Mouse (Mus musculus) embryonic facial prominence, embryonic 13.5 days (tissue): ENCODE data around the gene Fmo3. TPM values are rescaled to one million over a fixed set of nuclear protein-coding genes. Genes with fewer than 3 reads are reported as not detected.

Source experiments
- ATAC-seq: fragments of 200-750 bp; cut with Nextera tagmentation; 2 replicates; pipeline ENCODE4 v1.8.0; 2017; ENCODE audit warnings: low read depth; ENCODE audit not compliant: insufficient number of reproducible peaks, insufficient read depth, low FRiP score, low TSS enrichment
- H3K27ac ChIP-seq: fragments of 300-500 bp; sonication (generic); 2 replicates; pipeline ENCODE4 v1.5.1; 2015; ENCODE audit warnings: moderate library complexity, mild to moderate bottlenecking, inconsistent platforms
- H3K27me3 ChIP-seq: fragments of 300-500 bp; sonication (generic); 2 replicates; pipeline ENCODE4 v1.6.1; 2015; ENCODE audit warnings: mild to moderate bottlenecking, inconsistent platforms
- H3K36me3 ChIP-seq: fragments of 300-500 bp; sonication (generic); 2 replicates; pipeline ENCODE4 v1.6.1; 2015; ENCODE audit warnings: mild to moderate bottlenecking, inconsistent platforms
- H3K4me1 ChIP-seq: fragments of 300-500 bp; sonication (generic); 2 replicates; pipeline ENCODE4 v1.6.1; 2015; ENCODE audit warnings: inconsistent platforms
- H3K4me2 ChIP-seq: fragments of 300-500 bp; sonication (generic); 2 replicates; pipeline ENCODE4 v1.6.1; 2015; ENCODE audit warnings: moderate library complexity, mild to moderate bottlenecking, inconsistent platforms
- H3K4me3 ChIP-seq: fragments of 300-500 bp; sonication (generic); 2 replicates; pipeline ENCODE4 v1.5.1; 2015; ENCODE audit warnings: mild to moderate bottlenecking, inconsistent platforms
- H3K9ac ChIP-seq: fragments of 300-500 bp; sonication (generic); 2 replicates; pipeline ENCODE4 v1.6.1; 2015; ENCODE audit warnings: mild to moderate bottlenecking, inconsistent platforms
- H3K9me3 ChIP-seq: fragments of 300-500 bp; sonication (generic); 2 replicates; pipeline ENCODE4 v1.6.1; 2016; ENCODE audit warnings: inconsistent platforms
- WGBS: fragments of 180-500 bp; shearing (Covaris S2); methylation state at CpG from one replicate; pipeline ENCODE4 v1.1.7; 2015; ENCODE audit warnings: mixed read lengths; 5-methylcytosine and 5-hydroxymethylcytosine counted together
- polyA plus RNA-seq: library from polyadenylated mRNA; unstranded; fragments of >200 nt; fragmentation: Nextera tagmentation; extraction: Ambion mirVana; gene quantifications from 2 replicates; pipeline ENCODE4 v1.2.1, GENCODE M21; 2015

Gene Fmo3
- polyA plus RNA-seq, 1 experiment from 2014 or later, result not detected

DNA sequence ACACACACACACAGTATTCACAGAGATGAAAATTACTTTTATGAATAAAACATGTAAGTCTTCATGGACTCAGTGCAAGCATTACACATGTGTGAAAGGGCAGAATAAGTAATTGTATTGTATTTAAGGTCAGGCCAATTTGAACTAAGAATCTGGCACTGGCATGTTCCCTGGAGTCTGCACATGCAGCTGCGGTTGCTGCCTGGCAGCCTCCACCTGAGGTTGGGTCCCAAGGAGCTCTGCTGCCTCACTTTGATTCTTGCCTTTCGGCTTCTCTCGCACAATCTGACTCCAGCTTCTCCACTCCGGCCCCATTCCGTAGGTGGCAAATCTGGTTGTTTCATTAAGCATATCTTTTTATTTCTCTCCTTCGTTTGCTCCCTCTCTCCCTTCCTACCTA, 36.4 kb downstream of the Fmo3 start:
- Histone ChIP-seq H3K9me3 (no peaks in the 10 kb centered on the region), H3K4me2 (no peak overlapping the region), H3K27ac (no peak overlapping the region), H3K9ac (no peak overlapping the region), H3K4me1 (no peaks in the 10 kb centered on the region; the same call in 1 of the 2 replicates), H3K27me3 (no peaks in the 10 kb centered on the region), H3K36me3 (no peaks in the 10 kb centered on the region), H3K4me3 (no peak overlapping the region)
- 80% methylated on average over 6 of the region's 6 CpGs for WGBS
- no peak for ATAC-seq

DNA sequence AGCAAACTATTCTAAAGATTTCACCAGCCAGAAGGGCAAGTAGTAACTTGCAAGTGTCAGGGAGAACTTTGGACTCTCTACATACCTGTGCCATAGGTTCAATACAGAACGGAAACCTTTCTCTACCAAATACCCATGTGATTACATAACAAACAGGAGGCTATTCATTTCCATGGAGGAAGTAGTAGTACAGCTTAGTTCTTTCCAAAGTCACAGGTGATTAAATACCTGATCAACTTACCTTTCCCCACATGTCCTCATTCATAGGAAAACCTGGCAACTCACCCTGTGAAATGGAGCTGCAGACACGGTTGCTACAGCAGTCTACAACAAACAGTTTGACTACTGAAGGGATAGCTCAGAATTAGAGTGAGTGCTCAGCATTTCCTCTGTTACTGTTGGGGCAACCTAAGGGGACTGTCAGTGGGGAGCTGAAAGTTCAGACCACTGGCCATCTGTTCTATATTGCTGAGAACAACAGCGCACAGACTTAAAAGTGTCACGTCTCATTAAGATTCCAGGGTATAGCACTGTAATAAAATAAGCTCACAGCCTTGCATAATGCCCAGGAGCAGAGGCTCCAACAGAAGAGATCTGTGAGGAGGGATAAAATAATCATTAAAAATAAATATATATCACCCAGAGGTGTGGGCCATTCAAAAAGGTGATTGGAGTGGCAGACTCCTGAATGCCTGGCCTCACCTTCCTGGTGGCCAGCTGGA, 37.3 kb downstream of the Fmo3 start:
- WGBS, result 45% methylated on average over 4 of the region's 4 CpGs
- no peaks in the 10 kb centered on the region for H3K27me3 ChIP-seq
- no peak overlapping the region for H3K9ac ChIP-seq
- no peaks in the 10 kb centered on the region for H3K36me3 ChIP-seq
- H3K9me3 ChIP-seq, result no peaks in the 10 kb centered on the region
- H3K4me3 ChIP-seq, result no peak overlapping the region
- ATAC-seq, result peak; percentile 59
- no peak overlapping the region for H3K4me2 ChIP-seq
- no peak overlapping the region for H3K27ac ChIP-seq
- H3K4me1 ChIP-seq, result no peaks in the 10 kb centered on the region; the same call in 1 of the 2 replicates

DNA sequence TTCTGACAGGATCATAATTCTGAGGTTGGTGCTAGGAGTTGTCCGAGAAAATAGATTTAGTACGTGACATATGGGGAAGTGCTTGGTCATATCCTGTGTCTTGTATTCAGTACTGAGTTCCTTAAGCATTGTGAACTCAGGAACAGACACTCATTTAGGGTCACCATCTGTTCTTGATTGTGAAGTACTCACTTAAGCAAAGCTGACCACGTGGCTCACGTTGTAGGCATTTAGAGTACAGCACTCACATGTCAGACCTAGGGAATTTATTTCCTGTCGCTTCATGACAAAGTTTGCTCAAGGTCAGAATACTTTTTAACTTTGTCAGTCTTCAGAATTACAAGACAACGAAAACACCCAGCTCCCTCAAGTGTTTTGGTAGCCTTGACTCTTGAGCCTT, 40.6 kb downstream of the Fmo3 start:
- H3K9ac ChIP-seq, result no peak overlapping the region
- H3K27ac ChIP-seq, result no peak overlapping the region
- no peaks in the 10 kb centered on the region; the same call in 1 of the 2 replicates for H3K4me1 ChIP-seq
- no peaks in the 10 kb centered on the region for H3K36me3 ChIP-seq
- WGBS, result 31% methylated on average over 6 of the region's 6 CpGs
- H3K9me3 ChIP-seq, result no peaks in the 10 kb centered on the region
- no peak overlapping the region for H3K4me3 ChIP-seq
- ATAC-seq, result no peak
- H3K27me3 ChIP-seq, result no peaks in the 10 kb centered on the region
- H3K4me2 ChIP-seq, result no peak overlapping the region

DNA sequence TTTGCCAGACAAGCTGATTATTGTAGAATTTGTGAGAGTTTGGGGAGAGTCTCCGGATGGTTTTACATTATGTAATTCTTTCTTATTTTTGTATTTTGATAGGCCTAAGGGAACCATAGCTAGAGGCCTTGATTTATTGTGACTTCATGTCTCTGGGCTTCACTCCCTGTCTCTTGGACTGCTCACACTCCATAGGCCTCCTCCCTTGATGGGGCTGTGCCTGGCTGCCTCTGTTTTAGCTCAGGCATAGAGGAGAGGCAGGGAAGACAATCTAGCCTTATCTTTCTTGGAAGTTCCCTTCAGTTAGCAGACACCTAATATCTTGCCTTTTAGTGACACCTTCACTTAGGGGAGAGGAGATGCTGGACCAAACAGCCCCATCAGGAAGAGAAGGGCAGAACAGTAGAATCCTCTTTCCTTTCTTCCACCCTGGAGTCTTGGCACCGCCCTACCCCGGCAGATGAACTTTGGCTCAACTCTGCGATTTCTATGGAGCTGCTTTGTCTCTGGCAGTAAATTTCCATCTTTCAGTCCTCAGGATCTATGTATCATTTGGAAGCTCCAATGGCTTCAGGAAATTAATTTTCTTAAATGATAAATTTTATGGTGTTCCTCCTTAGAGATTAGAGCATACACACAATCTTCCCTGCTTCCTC, 45.5 kb downstream of the Fmo3 start:
- H3K9me3 ChIP-seq, result no peaks in the 10 kb centered on the region

DNA sequence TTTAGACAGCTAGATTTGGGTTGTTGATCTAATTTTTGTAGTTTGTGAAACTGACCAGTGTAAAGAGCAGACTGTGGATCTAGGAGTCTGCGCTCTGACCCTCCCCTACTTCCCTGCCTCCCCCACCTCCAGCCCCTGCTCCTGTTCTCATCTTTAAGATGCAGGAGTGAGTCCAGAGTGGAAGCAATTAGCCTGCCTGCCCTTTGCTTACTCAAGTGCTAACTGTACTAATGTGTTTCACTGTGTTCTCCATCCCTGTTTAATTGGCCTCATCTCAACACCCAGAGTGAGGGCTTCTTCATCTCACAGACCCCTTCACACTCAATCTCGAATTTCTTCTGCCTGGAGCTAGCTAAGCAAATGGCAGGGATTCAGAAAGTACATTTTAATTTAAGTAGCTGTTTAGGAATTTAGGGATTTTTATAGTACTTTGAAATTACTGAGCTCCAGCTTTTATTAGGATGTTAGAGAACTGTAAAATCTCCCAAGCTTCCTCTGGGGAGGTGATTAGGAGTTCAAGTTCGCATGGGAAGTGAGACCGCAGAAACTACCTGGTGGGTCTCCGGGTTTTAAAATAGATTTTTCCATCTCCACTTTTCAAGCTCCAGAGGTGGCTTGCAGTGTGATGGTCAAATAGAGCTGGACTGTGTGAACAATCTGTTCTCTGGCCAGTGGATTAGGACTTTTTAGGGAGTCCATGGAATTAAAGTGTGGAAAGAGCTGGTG, 46.2 kb downstream of the Fmo3 start:
- no peak overlapping the region for H3K9ac ChIP-seq
- H3K27me3 ChIP-seq, result no peaks in the 10 kb centered on the region
- no peak overlapping the region for H3K4me3 ChIP-seq
- 75% methylated on average over 5 of the region's 5 CpGs for WGBS
- no peak overlapping the region for H3K4me2 ChIP-seq
- H3K4me1 ChIP-seq, result no peaks in the 10 kb centered on the region
- ATAC-seq, result no peak
- H3K36me3 ChIP-seq, result no peaks in the 10 kb centered on the region
- no peaks in the 10 kb centered on the region for H3K9me3 ChIP-seq
- H3K27ac ChIP-seq, result no peak overlapping the region

More for the DNA sequence above, 45.5 kb downstream of the Fmo3 start:
- H3K4me2 ChIP-seq, result no peak overlapping the region
- H3K36me3 ChIP-seq, result no peaks in the 10 kb centered on the region
- WGBS, result 92% methylated on average over 4 of the region's 4 CpGs
- H3K4me3 ChIP-seq, result no peak overlapping the region
- H3K4me1 ChIP-seq, result no peaks in the 10 kb centered on the region
- H3K27me3 ChIP-seq, result no peaks in the 10 kb centered on the region
- no peak overlapping the region for H3K9ac ChIP-seq
- no peak overlapping the region for H3K27ac ChIP-seq
- ATAC-seq, result no peak

DNA sequence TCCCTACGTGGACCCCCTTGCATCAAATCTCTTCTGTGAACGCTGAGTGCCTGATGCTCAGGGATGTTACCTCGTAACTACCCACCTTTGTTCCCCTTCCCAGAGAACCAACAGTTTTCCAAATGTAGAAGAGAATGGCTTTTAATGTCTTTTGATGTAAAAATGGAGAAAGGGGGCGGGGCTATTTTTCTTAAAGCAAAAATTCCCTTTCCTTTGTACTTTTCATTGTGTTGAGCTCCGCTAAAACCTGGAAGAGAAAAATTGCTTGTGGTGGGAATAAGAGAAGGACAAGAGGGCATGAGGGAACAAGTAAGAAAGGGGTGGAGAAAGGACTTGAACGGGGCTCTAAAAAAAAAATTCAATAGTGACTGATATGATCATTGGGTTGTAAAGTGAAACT, 46.9 kb downstream of the Fmo3 start, which contains the start of gene Fmo6:
Fmo6 (minus strand) TSS at position 101 of the 400 bp plus-strand sequence.
- Histone ChIP-seq H3K27ac (no peak within 1 kb of the TSS), H3K9ac (no peak within 1 kb of the TSS), H3K4me1 (no peaks in the 10 kb centered on the region), H3K27me3 (no peaks in the 10 kb centered on the region), H3K36me3 (no peaks in the 10 kb centered on the region), H3K4me2 (no peak within 1 kb of the TSS), H3K9me3 (no peaks in the 10 kb centered on the region), H3K4me3 (no peak within 1 kb of the TSS)
- WGBS, result 78% methylated on average over 6 of the region's 6 CpGs
- no peak for ATAC-seq

DNA sequence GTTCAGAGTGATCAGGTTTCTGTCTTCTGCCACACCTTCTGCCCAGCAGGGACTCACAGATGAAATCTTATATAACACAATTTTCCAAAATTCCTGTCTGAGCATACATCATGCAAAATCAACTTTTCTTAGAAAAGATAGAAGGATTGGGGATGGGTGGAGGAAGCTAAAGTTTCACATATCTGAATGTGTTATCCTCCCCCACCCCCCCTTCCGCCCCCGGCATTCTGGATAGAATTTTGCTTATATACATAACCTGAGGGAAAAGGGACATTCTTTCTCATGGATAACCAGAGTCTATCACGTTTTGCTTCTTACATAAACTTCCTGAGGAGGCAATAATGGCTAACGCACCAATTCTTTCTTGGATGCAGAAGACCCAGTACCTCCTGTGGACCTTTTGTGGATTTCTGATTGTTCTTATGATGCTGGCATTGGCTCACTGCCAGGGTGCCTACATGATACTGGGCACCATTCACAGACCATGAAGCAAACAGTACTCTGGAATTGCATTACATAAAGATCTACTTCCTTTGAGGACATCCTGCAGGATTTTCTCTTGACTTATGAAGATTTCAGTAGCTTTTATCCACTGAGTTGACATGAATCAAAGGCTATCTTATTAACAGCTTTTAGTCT, 49.8 kb downstream of the Fmo3 start:
- 53% methylated on average over 4 of the region's 4 CpGs for WGBS
- no peak overlapping the region for H3K4me3 ChIP-seq
- no peaks in the 10 kb centered on the region for H3K4me1 ChIP-seq
- no peaks in the 10 kb centered on the region for H3K9me3 ChIP-seq
- no peaks in the 10 kb centered on the region for H3K27me3 ChIP-seq
- no peak overlapping the region for H3K27ac ChIP-seq
- H3K9ac ChIP-seq, result no peak overlapping the region
- no peak overlapping the region for H3K4me2 ChIP-seq
- no peaks in the 10 kb centered on the region for H3K36me3 ChIP-seq
- ATAC-seq, result no peak

DNA sequence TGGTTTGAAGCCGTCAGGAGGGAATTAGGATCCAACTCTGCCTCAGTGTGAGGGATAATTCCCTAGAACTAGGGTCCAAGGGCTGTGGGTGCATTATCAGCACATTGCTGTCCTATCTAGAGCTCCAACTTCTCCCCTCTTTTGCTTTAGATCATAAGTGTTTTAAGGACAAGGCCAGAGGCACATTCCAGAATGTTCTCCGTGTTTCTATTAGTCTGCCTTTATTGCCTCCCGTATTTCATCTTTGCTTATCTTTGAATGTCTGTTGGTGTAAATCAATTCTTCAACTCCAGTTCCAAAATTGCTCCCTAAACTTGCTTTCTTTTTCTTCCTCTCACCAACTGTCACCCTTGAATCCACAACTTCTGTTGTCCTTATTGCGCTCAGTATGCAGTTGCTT, 51.9 kb downstream of the Fmo3 start:
- Histone ChIP-seq H3K36me3 (no peaks in the 10 kb centered on the region), H3K27me3 (no peaks in the 10 kb centered on the region), H3K27ac (no peak overlapping the region), H3K4me3 (no peak overlapping the region), H3K9me3 (no peaks in the 10 kb centered on the region), H3K9ac (no peak overlapping the region), H3K4me2 (no peak overlapping the region), H3K4me1 (no peaks in the 10 kb centered on the region)
- 73% methylated on average over 4 of the region's 4 CpGs for WGBS
- ATAC-seq, result no peak

DNA sequence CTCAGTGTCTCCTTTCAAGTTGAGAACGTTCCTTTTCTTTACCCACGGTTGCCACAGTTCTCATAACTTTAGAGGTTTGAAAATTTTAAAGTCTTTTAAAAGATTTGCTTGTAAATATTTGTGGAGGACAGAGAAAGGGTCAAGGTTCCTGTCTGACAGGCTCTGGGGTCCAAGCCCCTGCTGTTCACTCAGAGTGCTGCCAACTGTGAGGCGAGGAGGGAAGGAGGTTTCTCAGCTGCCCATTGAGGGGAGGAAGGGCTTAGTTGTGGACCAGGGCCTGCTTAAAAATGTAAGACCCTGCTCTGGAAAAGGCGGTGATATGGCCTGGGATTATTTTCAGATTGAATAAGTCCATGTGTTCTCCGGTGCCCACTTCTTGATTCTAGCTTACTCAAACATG, 52.4 kb downstream of the Fmo3 start:
- no peak overlapping the region for H3K9ac ChIP-seq

DNA sequence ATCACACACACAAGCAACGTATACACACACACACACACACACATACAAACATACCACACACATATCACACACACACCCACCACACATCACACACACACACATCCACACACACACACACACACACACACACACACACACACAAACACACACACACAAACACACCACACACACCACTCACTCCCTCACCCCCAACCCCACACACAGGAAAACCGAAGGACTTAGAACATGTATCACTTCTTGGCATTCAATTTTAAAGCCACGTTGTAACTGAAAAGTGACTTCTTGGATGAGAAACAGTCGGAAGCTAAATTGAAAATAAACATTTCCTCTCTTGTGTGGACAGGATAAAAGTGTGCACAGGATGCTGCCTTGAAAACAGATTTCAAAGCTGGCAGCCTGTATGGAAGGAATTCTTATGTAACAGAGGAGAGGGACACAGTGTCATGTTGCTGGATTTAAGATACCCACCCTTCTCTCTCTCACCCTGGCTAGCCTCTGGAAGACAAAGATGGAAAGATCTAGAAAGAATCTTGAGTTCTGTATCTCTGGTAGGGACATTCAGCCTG, 52.9 kb downstream of the Fmo3 start:
- Histone ChIP-seq H3K9me3 (no peaks in the 10 kb centered on the region), H3K4me2 (no peak overlapping the region), H3K27ac (no peak overlapping the region; the same call in 1 of the 2 replicates), H3K36me3 (no peaks in the 10 kb centered on the region), H3K4me1 (no peaks in the 10 kb centered on the region), H3K27me3 (no peaks in the 10 kb centered on the region), H3K9ac (no peak overlapping the region), H3K4me3 (no peak overlapping the region)
- no peak for ATAC-seq
- WGBS, result 57% methylated on average over 4 of the region's 4 CpGs

More for the DNA sequence above, 52.4 kb downstream of the Fmo3 start:
- no peak for ATAC-seq
- H3K9me3 ChIP-seq, result no peaks in the 10 kb centered on the region
- no peak overlapping the region for H3K4me2 ChIP-seq
- H3K4me1 ChIP-seq, result no peaks in the 10 kb centered on the region
- H3K27ac ChIP-seq, result no peak overlapping the region; the same call in 1 of the 2 replicates
- 66% methylated on average over 5 of the region's 5 CpGs for WGBS
- no peak overlapping the region for H3K4me3 ChIP-seq
- H3K27me3 ChIP-seq, result no peaks in the 10 kb centered on the region
- no peaks in the 10 kb centered on the region for H3K36me3 ChIP-seq

DNA sequence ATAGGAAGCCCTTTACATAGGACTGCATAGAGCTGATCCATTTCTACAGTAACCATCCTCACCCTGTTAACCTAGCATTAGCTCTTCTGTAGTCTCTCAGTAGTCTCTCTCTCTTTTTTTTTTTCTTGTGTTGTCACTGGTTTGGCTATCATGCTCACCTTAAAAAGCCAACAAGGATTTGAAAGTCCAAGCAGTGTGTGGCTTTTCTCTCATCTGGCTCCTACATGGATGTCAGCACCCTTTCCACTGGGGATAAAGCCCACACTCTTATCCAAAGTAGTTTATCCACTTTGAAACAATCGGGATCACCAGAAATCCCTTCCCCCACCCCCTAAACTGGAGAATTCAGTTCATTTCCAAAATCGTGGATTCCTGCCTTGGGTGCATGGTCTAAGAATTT, 53.7 kb downstream of the Fmo3 start:
- H3K27ac ChIP-seq, result no peak overlapping the region
- ATAC-seq, result no peak
- H3K4me1 ChIP-seq, result no peaks in the 10 kb centered on the region
- H3K9ac ChIP-seq, result no peak overlapping the region
- no peaks in the 10 kb centered on the region for H3K9me3 ChIP-seq
- no peak overlapping the region for H3K4me3 ChIP-seq
- WGBS, result 62% methylated on average over 2 of the region's 2 CpGs
- no peaks in the 10 kb centered on the region for H3K36me3 ChIP-seq
- no peak overlapping the region for H3K4me2 ChIP-seq
- no peaks in the 10 kb centered on the region for H3K27me3 ChIP-seq
